Mouse (Mus musculus) embryo, embryonic 11.5 days (tissue): ENCODE data around the gene Pde7b.

Source experiments
- DNase-seq: peaks from one replicate; pipeline ENCODE4 v3.0.0-alpha.2; 2012; ENCODE audit warnings: low read depth, low spot score

Gene Pde7b

GRCm38 (mm10) chr10:20421299-20421883 is 303.5 kb downstream of the Pde7b start:
- DNase-seq, result no peak

DNA sequence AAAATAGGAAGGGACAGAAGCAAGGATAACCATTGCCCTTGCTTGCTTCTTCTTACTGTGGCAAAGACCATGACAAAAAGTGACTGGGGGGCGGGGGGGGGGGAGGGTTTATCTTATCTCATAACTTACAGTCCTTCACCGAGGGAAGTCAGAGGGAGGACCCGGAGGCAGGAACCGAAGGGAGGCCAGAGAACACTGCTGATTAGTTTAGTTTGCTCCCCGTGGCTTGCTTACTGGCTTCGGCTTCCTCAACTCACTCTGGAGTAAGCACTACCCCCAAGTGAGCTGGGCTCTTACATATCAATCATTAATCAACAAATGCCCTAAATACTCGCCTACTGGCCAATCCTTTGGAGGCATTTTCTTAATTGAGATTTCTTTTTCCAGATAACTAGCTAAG is 304.6 kb downstream of the Pde7b start:
- DNase-seq, result no peak

DNA sequence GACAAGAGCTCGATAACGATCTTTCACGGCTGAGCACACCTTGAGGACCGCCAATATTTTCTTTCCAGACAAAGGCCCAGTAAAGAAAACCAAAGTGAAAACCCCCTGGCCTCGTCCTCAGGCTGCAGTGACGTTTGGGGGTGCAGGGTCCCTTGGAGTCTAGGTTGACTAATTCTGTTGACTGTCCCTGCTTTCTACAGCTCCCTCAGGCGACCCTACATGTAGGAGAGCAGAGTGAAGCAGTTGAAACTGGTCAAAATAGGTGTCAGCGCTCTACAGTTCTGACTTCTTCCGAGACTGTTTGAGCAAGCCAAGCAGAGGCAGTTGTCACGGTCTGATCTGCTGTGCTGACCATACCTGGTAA is 306.0 kb downstream of the Pde7b start:
- DNase-seq, result no peak

GRCm38 (mm10) chr10:20418202-20418855 is 306.5 kb downstream of the Pde7b start:
- no peak for DNase-seq

DNA sequence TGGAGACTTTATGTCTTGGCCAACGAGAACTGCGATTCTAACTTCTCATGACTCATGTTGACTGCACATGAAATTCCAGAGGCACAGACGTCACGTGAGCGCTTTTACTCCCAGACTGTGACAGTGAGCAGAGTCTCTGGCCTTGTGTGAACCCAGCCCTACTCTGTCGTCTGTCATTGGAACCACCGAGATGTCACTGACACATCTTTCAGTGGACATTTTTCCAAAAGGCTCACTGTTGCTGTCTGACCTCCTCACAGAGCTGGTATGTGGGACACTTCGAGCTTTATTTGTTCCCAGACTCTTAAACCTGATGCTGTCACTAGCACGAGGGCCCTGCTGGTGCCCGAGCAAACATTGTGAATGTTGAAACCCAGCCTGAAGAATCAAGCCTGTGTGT is 315.7 kb downstream of the Pde7b start:
- no peak for DNase-seq

- DNase-seq, result no peak
Measured at GRCm38 (mm10) chr10:20408336-20408735, 316.5 kb downstream of the Pde7b start.

GRCm38 (mm10) chr10:20405471-20405870 is 319.4 kb downstream of the Pde7b start:
- DNase-seq, result peak; percentile 23

DNA sequence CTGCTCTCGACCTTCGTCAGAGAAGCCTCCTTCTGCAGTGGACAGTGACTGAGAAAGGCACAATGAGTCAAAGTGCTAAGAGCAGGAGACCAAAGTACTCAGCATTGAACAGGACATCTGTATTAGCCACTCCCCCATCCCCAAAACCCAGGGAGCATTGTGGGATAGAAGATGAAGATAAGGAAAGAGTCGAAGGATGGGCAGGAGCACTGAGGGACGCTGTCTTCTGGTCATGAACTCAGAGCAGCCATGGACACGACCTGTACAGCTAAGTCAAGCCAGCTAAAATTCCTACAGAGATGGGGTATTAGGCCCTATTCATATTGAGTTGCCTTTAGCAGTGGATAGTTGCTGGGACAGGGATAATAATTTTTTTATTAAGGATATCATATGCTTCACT is 321.9 kb downstream of the Pde7b start:
- DNase-seq, result no peak

GRCm38 (mm10) chr10:20400406-20400805 is 324.5 kb downstream of the Pde7b start:
- DNase-seq, result no peak

GRCm38 (mm10) chr10:20398641-20399390 is 326.1 kb downstream of the Pde7b start:
- DNase-seq, result no peak

DNA sequence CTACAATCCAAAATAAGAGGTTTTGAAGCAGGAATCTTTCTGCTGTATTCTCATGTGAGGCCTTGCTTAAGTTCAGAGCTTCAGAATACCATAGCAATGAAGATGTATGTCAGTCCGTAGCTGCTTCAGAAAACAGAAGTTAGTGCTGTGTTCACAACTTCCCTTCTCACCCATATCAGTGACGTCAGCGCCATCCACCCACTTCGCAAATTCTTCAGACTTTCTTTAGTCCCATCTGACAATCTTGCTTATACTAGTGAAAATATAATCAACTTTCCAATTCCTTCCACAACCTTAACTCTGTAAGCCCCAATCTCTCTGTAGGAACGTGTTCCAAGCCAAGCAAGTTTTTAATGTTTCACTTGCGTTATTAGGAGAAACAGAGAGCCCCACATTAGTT is 326.7 kb downstream of the Pde7b start:
- no peak for DNase-seq

DNA sequence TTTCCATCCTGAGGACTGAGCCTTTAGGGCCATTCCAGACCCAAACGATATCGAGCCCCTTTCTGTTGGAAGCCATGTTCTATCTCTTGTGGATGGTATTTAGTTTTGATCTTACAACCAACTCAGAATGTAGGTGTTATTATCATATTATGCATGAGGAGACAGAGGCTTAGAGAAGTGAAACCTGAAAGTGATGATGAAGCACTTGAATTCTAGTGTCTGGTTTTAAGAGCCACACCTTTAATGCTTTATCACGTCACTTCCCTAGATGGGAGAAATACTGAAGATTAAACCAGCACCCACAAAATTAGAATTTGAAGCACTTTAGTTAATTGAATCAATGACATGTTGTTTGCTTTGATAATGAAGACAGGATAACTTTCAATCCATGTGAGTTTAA is 329.1 kb downstream of the Pde7b start:
- DNase-seq, result no peak

DNA sequence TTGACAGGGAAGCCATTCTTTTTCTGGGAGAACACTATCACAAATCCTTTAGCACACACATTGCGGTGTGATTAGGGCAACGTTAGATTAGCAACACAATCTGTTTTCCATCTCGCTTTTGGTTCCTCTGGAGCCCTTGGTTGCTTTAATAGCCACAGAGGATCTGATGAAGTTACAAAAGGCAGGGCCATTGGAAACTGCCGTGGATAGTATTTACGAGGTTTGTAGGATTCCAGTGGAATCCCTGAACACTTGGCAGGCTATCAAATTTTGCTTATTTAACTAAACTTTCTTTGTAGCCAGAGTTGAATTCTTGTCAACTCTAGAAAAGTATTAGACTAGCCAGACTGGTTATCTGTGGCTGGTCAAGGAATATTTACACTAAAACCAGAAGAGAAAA is 330.1 kb downstream of the Pde7b start:
- DNase-seq, result no peak

DNA sequence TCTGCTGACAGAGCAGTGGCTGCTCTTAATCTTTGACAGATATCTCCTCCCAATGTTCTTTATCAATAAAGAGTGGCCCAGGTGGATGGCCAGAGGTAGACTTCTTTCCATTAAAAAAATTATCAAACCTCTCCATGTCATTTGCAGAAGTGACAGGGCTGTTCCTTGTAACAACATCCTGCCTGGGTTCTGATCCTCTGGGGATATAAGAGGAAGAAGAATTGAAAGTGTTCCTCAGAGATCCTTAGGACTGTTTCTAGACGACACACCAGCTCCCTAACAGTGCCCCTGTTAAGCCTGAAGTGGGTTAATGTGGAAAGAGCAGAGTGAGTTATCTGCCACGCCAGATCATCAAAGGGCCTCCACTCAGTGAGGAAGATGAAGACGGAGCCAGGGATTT is 334.3 kb downstream of the Pde7b start:
- DNase-seq, result no peak

DNA sequence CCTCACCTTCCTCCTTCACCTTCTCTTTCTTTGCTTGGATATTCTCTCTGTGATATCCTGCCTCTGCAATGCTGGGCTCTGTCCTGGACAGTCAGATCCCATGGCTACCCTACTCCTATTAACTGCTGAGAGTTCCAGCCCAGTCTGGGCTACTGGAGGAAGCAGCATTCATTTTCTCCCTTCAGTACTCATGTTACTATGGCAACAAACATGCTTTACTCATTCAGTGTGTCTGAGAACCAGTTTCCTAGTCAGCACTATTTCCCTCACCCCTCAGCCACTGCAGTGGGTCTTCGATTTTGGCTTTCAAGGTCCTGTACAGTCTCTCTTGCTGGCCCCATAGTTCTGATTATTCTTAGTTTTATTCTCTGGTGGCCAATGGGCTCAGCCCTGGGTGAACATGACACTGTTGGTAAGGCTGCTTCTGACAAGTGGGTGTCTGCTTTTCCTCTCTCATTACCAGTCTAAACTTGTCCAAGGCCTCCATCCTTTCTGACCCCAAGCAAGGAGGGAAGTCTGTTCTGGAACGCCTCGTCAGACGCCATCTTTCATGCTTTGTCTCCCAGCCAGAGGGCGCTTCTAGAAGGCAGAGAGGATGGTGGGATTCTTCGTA is 342.0 kb downstream of the Pde7b start:
- DNase-seq, result no peak

- DNase-seq, result no peak
Measured at GRCm38 (mm10) chr10:20381352-20381751, 343.5 kb downstream of the Pde7b start.

- no peak for DNase-seq
Measured at GRCm38 (mm10) chr10:20380798-20381197, 344.1 kb downstream of the Pde7b start.

GRCm38 (mm10) chr10:20379071-20379735 is 345.7 kb downstream of the Pde7b start:
- DNase-seq, result no peak

GRCm38 (mm10) chr10:20377621-20378020 is 347.3 kb downstream of the Pde7b start:
- DNase-seq, result no peak

GRCm38 (mm10) chr10:20372046-20372445 is 352.8 kb downstream of the Pde7b start:
- DNase-seq, result no peak

GRCm38 (mm10) chr10:20362450-20363118 is 362.3 kb downstream of the Pde7b start:
- DNase-seq, result no peak
